Mouse (Mus musculus): ENCODE data around the gene Rac2.

The Rac2 gene

DNA sequence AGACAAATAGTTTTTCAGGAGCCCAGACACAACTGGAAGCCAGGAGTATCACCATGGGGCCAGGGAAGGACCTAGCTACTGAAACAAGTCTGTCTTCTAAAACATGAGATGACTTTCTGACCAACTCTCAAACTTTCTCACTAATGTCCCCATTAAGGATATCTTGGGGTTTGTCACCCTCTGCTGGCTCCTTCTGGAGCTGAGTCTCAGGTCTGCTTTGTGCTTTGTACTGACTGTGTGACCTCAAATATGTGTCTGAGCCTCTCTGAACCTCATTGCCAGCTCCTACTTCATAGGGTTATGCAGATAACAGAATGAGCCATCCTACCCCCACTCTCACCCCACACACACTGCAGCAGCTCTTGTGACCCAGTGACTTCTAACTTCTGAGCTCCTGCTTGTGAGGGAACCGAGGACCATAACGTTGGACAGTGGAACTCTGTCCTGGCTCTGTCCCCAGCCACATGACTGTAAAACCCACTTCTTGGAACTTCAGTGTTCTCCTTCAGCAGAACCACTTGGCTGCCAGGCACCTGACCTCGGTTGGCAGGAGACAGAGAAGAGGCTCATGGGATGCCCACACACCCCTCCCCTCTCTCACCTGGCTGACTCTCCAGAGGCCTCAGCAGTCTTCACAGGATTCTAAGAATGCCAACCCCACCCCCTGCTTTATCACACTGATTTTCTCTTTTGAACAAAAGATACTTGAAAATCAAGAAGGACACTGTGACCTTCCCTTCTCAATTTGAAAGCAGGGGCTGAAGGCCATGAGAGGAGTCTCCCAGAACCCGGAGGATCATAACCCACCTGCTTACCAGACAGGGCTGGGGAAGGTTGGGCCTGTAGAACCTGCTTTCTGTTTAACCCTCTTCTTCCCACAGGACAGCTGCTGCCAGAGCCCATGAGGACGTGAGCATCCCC lies 24.9 kb downstream of the Rac2 start:
- DNase-seq (ENCODE audit: low read depth) = peak; percentile 21

DNA sequence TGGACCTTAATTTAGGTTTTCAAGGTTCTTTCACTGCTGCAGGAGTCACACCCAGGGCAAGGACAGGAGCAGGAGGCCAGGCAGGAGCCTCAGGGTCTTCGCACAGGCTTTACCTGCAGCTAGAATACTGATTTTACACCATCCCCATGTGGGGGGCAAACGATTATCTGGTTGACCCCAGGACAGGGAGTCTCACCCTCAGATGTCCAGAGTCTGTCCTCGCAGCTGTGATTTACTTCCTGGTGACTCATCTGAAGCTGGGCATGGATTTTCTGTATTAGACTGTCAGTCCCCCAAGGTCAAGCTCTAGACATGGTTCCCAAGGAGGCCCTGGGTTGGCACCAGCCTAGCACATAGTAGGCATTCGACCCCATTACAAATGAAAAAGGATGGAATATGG lies 26.5 kb downstream of the Rac2 start:
- DNase-seq (ENCODE audit: low read depth) = no peak

DNA sequence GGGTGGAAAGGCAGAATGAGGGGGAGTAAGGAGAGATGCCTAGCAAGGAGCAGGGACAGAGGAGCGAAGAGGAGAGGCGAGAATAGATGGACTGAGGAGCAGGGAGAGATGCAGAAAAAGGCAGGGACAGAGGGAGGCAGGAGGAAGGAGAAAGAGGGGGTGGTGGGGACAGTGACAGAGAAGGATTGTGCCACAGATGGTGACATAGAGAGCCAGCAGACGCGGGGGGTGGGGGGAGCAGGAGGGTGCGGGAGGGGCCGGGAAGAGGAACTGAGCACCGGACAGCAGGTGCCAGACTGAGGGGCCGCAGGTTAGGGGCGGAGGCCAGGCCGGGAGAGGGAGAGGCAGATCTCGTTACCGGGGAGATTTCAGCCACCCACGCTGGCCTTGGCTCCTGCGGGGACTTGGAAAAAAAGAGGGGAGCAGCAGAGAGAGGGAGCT lies 28.0 kb downstream of the Rac2 start, which contains the start of gene Sstr3:
Gene Sstr3, minus strand, starts transcription at position 125 of the 441 bp plus-strand sequence.
- no peak for DNase-seq (ENCODE audit: low read depth)

DNA sequence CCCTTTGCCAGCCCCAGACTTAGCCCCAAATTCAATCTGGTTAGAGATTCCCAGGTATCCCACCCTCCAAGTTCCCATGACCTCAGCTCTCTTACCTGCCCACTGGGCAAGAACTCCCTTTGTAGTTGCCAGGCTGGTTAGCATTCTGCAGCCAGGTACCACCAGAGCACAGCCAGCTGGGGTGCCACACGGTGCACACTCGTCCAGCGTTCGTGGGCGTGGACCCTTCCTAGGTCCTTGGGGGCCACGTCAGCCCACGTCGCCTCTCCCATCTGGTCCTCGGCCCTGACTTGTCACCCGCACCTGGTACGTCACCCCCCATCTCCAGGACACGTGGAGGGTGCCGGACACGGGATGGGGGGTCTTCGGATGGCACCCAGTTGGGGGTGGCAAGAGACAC lies 28.5 kb downstream of the Rac2 start:
- DNase-seq (ENCODE audit: low read depth) = no peak

DNA sequence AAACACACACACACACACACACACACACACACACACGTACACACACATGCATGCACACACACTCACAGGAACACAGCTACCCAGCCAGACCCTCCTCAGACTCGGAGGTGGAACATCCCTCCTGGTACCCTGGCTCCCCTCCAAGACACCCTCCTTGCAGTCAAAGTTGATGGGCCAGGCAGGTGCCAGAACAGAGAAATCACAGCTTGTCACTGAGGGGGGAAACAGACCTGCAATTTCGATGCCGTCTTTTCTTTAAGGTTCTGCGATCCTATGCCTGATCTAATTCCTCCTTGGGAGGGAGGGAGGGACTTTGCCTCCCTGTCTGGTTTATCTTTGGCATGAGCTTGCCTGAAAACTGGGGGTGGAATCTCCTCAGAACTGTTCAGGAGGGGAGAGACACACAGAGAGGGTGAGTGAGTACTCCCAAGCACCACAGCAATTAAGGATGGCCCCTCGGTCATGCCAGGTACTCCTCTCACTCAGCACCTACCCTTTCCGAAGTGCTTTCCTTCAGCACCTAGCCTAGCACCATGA lies 29.7 kb downstream of the Rac2 start:
- DNase-seq (ENCODE audit: low read depth) = no peak

DNA sequence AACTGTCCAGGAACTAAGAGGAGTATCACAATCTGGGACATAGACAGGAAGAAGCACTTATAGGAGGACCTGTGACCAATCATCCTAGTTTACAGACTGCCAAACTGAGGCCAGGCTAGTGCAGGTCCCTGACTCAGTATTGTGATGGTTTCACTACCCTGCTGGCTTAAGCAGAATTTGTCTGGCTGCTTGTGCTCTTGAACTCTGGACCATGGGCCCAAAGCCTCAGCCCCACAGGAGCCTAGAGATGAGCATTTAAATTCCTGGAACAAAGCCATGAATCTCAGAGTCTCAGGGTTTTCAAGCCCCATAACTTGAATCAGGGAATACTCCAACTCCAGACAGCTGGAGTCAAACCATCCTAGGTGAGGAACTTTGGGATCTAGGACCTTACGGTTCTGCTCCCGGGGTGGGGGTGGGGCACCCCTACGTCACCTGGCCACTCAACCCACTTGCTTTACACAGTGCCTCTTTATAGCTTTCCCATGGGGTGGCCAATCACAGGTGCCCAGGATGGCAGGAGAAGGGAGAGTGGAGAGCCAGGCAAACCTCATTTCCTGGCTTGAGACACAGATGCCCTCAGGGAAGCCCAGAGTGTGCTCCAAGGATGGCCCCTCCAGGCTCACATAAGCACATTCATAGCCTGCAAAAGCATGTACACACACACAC lies 30.4 kb downstream of the Rac2 start:
- DNase-seq (ENCODE audit: low read depth) = no peak

DNA sequence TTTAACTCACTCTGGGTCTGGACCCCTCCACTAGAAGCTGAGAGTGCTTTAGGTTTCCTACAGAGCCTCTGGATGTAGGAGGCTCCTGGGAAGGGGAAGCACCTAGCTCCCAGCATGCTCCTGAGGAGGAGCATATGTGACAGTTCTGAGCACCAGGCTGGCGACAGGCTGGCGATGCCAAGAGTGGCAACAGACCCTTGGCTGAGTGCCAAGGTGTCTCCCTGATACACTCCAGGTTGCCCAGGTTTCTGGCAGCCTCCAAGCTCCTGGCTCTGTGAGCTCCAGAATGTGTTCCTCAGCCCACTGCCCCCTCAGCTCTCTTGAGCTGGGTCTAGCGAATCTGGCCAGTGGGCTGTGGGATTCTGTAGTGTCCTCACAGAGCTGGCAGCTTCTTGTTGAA lies 31.0 kb downstream of the Rac2 start:
- no peak for DNase-seq (ENCODE audit: low read depth)

DNA sequence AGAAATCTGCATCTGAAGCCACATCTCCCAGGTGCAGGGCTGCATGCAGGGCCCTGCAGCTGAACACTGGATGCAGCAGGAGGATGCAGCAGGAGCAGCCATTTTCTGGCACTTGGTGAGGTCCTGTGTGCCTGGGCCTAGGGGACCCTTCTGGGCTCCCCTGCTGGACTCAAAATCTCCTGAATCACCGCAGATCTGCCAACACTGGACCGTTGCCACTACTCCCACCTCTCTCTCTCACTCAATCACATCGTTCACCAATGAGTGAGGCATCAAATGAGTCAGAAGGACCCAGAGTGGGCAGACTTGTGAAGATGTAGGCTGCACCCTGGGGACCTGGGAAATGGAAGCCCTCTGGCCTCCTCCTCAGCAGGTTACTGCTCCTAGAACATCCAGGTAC lies 31.5 kb downstream of the Rac2 start:
- DNase-seq (ENCODE audit: low read depth) = no peak

DNA sequence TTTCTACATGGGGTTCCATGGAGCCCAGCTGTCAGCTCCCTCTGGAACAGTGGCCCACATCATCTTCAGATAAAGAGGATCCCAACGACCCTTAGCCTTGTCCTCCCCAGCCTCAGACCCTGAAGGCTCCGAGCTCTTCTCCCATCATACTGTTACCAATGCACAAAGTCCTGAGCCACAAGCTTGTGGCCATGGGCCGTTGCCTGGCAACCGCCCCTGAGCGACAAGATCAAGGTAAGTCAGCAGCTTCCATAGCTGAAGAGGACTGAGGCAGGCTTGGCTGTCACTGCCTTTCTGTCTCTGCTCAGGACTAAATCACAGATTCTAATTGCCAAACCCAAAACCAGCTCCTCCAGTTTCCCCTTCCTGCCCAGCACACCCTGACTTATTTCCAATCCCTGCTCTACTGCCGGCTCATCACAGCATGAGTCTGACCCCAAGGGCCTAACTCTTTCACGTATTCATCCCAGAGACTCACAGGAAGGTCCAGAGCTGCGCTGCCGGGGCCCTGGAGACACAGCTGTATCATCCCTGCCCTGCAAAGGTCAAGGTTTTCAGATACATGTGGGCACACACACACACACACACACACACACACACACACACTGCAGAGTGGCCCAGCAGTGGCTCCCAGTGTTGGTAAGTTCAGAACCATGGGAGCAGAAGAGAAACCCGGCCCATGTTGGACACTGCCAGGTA lies 36.7 kb downstream of the Rac2 start:
- DNase-seq (ENCODE audit: low read depth) = no peak

DNA sequence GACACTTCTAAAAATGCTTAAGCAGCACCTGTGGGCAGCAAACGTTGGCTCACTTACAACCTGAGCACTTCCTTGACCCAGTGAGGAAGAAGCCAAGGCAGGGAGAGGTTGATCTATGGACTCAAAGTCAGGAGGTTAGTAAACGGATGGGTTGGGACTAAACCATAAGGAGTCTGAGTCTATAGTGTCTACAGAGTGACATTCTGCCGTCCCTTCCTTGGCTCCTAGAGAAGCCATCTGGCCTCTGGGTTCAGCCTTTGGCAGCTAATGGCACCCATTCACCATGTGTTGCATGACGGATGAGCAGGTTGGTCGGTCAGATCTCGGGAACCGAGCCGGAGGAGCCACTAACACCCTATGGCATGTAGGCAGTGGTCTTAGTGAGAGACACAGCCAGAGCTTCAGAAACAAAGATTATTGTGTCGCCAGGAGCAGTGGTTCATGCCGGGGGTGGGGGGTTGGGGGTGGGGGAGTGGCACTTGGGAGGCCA lies 39.2 kb downstream of the Rac2 start:
- DNase-seq (ENCODE audit: low read depth) = no peak

DNA sequence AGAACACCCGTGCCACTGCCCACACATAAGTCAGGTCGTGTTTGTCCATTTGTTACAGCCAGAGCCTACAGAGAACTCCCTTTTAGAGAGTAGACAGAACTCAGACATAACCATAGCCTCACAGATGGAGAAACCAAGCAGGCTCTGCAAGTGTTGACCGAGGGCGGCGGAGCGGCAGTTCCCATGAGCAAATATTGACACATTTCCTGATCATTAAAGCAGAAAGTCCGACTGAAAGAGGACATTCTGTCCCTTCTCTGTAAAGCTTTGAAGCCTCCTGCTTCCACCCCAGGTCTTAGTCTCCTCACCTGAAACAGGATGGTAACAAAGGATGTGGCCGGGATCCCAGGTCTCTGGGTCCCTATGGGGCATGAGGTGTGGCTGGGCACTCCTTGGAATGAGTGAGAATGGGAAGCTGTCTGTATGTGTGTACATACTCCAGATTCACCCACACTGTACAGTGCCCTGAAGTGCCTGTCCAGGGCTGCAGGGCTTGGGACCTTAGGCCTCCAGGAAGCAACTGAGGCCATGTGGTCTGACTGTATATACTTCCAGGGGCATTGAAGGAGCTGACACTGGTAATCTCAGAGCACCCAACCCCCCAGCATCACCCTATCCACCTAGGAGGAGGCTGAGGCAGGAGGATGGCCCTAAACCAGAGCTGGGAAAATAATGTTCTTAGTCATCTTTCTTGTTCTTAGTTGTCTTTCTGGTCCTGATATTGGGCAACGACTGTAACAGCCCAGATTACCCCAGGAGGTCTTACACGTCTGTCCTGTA lies 39.8 kb downstream of the Rac2 start:
- no peak for DNase-seq (ENCODE audit: low read depth)

DNA sequence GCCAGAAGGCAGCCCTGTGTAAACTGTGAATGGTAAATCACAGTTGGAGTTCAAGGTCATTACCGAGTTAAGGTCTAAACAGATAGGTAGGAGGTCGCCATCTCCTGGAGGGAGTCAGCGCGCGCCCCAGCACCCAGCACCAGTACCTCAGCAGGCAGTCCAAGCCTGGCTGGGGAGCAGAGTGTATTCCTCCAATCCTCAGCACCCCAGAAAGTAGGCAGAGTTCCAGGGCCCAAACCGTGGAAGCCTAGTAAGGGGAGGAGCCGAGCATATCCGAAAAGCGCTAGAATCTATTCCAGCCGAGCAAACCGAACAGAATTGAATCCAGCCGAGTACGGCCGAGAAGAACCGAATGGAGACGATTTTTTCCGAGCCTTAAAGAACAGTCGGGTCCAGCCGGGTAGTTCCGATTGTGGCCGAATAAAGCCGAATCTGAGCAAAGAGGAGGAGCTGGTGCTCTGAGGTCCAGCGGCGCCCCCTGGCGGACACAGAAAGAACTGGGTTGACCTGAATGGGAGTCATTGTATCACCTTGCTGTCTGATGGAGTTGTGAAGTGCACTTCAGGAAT lies 40.6 kb downstream of the Rac2 start:
- peak; percentile 97 for DNase-seq (ENCODE audit: low read depth)

DNA sequence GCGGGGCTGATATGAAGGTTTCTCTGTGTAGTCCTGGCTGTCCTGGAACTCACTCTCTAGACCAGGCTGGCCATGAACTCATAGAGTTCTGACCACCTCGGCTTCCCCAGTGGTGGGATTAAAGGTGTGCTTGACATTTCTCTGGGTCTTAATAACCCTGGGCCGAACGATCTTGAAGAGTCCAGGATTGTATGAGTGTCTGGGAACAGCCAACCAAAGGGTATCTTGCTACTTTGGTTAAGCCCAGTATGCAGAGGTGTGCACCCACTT lies 41.2 kb downstream of the Rac2 start:
- DNase-seq (ENCODE audit: low read depth) = no peak

DNA sequence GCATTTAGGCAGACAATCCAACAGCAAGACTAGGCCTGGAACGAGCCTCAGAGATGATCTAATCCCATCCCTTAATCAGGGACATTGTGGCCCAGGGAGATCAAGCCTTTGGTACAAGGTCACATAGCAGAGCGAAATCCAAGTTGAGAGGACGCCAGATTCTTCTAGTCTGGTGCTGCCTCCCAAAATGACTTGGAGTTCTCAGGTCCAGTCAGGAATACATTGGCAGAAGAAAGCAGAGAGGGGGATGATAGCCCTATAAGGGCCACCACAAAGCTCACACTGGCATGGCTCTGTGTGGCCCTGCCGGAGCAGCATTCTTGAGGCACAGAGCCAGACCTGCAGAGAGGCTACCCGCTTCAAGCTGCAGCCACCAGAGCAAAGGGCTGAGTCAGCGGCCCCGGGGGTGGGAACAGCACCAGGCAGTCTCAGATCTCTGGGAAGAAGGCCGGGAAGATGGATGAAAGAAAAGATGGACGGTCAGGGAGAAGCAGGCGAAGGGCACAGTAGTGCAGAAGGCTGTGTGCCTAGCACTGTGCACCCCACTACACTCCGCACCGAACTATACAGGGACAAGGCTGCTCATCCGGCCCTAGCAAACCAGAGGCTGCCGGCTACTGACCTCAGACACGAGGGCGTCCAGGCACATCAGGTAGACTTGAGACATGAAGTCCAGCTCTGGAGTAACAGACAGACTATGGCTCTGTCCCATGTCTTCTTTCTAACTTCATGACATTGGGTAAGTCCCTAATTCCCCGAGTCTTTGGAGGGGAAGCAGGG lies 41.7 kb downstream of the Rac2 start, which contains the start of gene C1qtnf6:
Gene C1qtnf6, minus strand, starts transcription at position 746 of the 780 bp plus-strand sequence.
- peak; percentile 52 for DNase-seq (ENCODE audit: low read depth)

DNA sequence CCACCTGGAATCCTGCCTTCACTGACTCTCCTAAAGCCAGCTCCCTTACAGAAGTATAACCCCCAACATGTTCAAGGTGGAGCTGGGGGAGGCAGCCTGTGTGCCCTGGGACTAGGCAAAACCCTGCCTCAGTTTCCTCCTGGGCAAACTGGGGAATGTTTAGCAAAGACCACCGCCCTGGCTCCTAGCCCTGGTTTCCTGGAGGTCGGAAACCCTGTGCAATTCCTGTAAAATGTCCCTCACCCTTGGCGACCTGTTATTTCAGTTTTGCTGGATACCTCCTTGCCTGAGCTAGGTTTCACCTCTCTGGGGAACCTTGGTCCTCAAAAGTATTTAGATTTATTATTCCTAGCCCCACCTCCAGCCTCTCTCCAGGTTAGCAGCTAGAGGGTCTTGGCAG lies 42.4 kb downstream of the Rac2 start:
- DNase-seq (ENCODE audit: low read depth) = no peak

DNA sequence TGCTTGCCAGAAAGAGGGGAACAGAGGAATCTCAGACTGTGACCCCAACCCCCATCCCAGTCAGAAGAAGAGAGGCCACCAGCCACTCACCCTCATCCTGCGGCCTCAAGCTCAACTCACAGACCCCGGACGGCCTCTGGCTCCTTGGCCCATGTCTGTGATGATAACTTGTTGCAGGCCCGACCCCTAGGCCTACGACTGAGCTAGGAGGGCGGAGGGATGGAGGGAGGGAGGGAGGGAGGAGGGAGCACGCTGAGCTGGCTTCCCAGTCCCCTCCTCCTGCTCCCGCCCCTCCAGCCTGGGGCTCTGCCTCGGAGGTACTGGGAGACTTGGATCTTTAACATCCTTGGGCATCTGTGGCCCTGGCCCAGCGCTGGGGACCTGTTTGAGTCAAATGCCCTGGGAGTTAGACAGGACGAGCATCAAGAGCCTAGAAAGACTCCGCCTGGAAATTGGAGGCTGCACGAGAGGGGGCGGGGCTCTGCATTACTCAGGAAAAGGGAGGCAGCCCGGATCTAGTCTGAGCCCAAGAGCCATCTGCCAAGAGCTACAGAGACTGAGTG lies 43.1 kb downstream of the Rac2 start:
- peak; percentile 61 for DNase-seq (ENCODE audit: low read depth)

DNA sequence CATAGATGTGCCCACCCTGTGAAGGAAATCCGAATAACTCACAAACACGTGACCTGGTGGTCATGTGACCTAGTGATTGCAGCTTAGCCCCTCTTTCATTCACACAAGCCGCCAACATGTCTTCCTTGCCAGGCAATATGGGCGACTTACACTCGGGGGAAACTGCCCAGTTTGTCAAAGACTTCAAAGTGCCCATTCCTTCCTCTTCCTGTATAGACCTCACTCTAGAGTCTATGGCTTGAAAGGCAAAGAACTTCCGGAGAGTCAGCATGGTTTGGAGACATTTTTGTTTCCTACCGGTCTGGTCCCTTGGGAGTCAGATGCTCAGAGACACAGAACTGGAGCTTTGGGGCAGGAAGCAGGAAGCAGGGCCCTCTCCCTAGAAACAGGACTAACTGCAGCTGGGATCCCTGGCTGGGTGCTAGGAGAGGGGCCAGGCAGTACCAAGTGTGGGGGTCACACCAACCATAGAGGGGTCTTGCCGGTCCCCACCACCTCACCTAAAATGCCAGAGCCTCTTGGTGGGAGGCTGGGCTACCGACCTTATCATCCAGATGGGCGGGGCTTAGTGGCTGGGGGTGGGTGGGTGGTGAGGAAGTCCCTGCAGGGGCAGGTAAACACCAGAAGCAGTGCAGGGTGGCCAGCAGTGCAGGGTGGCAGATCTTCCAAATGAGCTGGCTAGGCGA lies 43.7 kb downstream of the Rac2 start:
- peak; percentile 51 for DNase-seq (ENCODE audit: low read depth)

DNA sequence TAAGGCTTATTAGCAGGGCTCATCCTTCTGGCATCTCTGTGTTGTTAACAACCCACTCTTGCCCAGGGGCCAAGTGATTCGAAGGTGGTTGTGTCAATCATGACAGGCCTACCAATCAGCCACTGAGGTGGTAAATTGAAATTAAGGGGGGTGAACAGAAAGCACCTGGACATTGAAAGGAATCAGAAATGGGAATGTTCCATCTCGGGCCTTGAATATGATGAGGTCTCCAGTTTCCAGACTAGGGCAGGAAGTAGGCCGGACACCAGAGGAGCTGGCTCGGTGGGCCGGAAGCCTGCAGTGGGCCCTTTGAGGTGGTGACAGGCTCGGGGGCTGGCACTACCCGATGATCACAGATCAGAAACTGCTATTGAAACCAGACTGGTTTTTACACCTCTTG lies 44.6 kb downstream of the Rac2 start:
- no peak for DNase-seq (ENCODE audit: low read depth)

DNA sequence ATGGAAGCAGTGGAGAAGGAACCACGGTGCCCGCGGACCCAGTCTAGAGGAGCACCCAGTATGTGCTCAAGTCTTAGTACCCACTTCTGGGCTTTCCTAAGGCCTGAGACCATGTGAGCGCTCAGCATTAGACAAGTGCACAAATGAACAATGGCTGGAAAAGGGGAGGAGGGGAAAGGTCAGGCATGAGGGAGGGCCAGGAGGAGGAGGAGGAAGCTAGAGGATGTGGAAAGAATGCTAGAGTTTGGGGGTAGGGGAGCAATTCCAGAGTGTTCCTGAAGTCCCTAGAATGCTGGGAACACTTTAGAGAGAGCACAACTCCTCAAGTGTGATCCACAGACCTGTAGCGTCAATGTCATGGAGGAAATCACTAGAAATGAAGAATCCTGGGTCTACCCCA lies 48.4 kb downstream of the Rac2 start:
- DNase-seq (ENCODE audit: low read depth) = no peak

DNA sequence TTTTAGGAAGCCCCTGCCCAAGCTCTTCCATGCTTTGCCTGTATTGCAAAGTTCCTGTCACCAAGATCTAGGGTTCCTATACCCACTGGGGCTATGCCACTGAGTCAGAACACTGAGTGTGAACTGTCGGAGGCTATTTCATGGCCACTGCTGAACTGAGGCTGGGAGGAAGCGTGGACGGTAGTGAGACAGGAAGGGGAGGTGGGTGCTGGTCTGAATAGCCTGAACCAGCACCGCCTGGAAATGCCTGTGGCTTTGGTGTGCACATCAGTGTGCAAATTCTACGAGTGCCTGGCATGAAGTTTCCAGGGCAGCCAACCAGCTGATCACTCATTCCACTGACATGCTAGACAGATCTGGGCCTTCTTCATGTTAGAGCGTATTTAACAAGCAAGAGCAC lies 50.7 kb downstream of the Rac2 start:
- no peak for DNase-seq (ENCODE audit: low read depth)
